Comparison of ENCODE assay signal across 15 mouse cellular contexts in genomic region chr15:37030929-37031328, GRCm38 (mm10). TPM values are rescaled to one million over a fixed set of nuclear protein-coding genes. Genes with fewer than 3 reads are reported as not detected.
DNase-seq lines count a peak whose midpoint lies in the region; ATAC-seq and TF ChIP-seq lines count a peak whose summit lies in the region.
"Had no signal": no experiment of that assay in that cellular context is flagged by ENCODE, and none has a peak within 500 bp of the region (broad histone marks: within the 10 kb centered on the region; RNA-seq: fewer than 3 reads in every experiment).

No protein-coding gene starts in this region.

- no peak for DNase-seq in hindbrain, postnatal 0 days (ENCODE audit: low spot score)
- no peak for DNase-seq in hindbrain, embryonic 10.5 days (ENCODE audit: low spot score)
- no peak for DNase-seq in lung, postnatal 0 days (ENCODE audit: low spot score)
- DNase-seq in lung, adult 2 months = no peak
- no peak for DNase-seq in left cerebral cortex, adult 11 months (ENCODE audit: low spot score)
- DNase-seq: adrenal gland, postnatal 25 days; cerebellum, postnatal 36 days; heart, postnatal 4 days; midbrain, embryonic 14.5 days; thymus, adult 2 months had no signal

- H3K9me3 ChIP-seq in hindbrain, postnatal 0 days (ENCODE audit: low read length) = no peaks in the 10 kb centered on the region
- no peaks in the 10 kb centered on the region for H3K9me3 ChIP-seq in hindbrain, embryonic 10.5 days
- no peaks in the 10 kb centered on the region for H3K9me3 ChIP-seq in lung, postnatal 0 days (ENCODE audit: low read length)
- no peaks in the 10 kb centered on the region for H3K9me3 ChIP-seq in limb, embryonic 15.5 days
- no peaks in the 10 kb centered on the region for H3K9me3 ChIP-seq in stomach, embryonic 16.5 days (replicated peaks; ENCODE audit: control insufficient read depth, low read length)

- H3K27me3 ChIP-seq in hindbrain, postnatal 0 days (ENCODE audit: insufficient read depth, low read length) = no peaks in the 10 kb centered on the region
- H3K27me3 ChIP-seq in hindbrain, embryonic 10.5 days (ENCODE audit: insufficient read depth, poor library complexity, severe bottlenecking) = no peaks in the 10 kb centered on the region
- H3K27me3 ChIP-seq in lung, postnatal 0 days (replicated peaks; ENCODE audit: insufficient read depth, low read length) = no peaks in the 10 kb centered on the region
- H3K27me3 ChIP-seq in limb, embryonic 15.5 days = no peaks in the 10 kb centered on the region
- no peaks in the 10 kb centered on the region for H3K27me3 ChIP-seq in stomach, embryonic 16.5 days (ENCODE audit: control insufficient read depth, insufficient read depth, low read length)

- no peak overlapping the region for H3K9ac ChIP-seq in hindbrain, postnatal 0 days (replicated peaks; ENCODE audit: low read length)
- no peak overlapping the region for H3K9ac ChIP-seq in lung, postnatal 0 days (replicated peaks; ENCODE audit: low read depth)
- H3K9ac ChIP-seq in limb, embryonic 15.5 days = no peak overlapping the region
- no peak overlapping the region for H3K9ac ChIP-seq in stomach, embryonic 16.5 days (ENCODE audit: low read length)

- no peak for TF ChIP-seq EP300 in lung, postnatal 0 days (IDR thresholded peaks at IDR 0.05)

- no peaks in the 10 kb centered on the region for H3K4me1 ChIP-seq in hindbrain, postnatal 0 days (ENCODE audit: insufficient read depth, low read length)
- H3K4me1 ChIP-seq in hindbrain, embryonic 10.5 days (replicated peaks) = peaks cover 9% of the 10 kb centered on the region
- H3K4me1 ChIP-seq in lung, postnatal 0 days (ENCODE audit: insufficient read depth, low read depth, low read length) = no peaks in the 10 kb centered on the region
- H3K4me1 ChIP-seq in lung, adult 2 months (ENCODE audit: control insufficient read depth, insufficient read depth, low read length) = no peaks in the 10 kb centered on the region
- H3K4me1 ChIP-seq in limb, embryonic 15.5 days = peaks cover 5% of the 10 kb centered on the region; the same call in 1 of the 2 replicates
- H3K4me1 ChIP-seq in stomach, embryonic 16.5 days (ENCODE audit: control insufficient read depth, insufficient read depth, low read length) = peaks cover 12% of the 10 kb centered on the region; the same call in 1 of the 2 replicates

- 75% methylated on average over 3 of the region's 3 CpGs for WGBS in hindbrain, postnatal 0 days
- WGBS in hindbrain, embryonic 10.5 days = 87% methylated on average over 3 of the region's 3 CpGs
- 46% methylated on average over 3 of the region's 3 CpGs for WGBS in lung, postnatal 0 days
- WGBS in lung, adult 2 months = 49% methylated on average over 3 of the region's 3 CpGs
- 88% methylated on average over 3 of the region's 3 CpGs for WGBS in limb, embryonic 15.5 days
- 26% methylated on average over 3 of the region's 3 CpGs for WGBS in stomach, embryonic 16.5 days

- no peak overlapping the region for H3K4me2 ChIP-seq in hindbrain, postnatal 0 days (ENCODE audit: low read depth, low read length)
- no peak overlapping the region for H3K4me2 ChIP-seq in lung, postnatal 0 days (replicated peaks; ENCODE audit: low read depth, low read length)
- no peak overlapping the region for H3K4me2 ChIP-seq in limb, embryonic 15.5 days
- H3K4me2 ChIP-seq in stomach, embryonic 16.5 days (ENCODE audit: low read depth, low read length) = no peak overlapping the region
- H3K4me2 ChIP-seq: heart, embryonic 11.5 days had no signal

- TF ChIP-seq POLR2A in lung, adult 2 months (IDR thresholded peaks at IDR 0.05; ENCODE audit: borderline replicate concordance, extremely low read depth, low read depth, low read length) = no peak

- ATAC-seq in hindbrain, postnatal 0 days = no peak
- ATAC-seq in lung, postnatal 0 days = peak; percentile 35; the same call in 1 of the 2 replicates
- no peak for ATAC-seq in limb, embryonic 15.5 days (ENCODE audit: insufficient number of reproducible peaks, low FRiP score, low TSS enrichment, low read depth)
- no peak for ATAC-seq in stomach, embryonic 16.5 days (ENCODE audit: insufficient read depth, low FRiP score)
- ATAC-seq: CD4-positive, CD25-positive, alpha-beta regulatory T cell, adult 4 months; forebrain, embryonic 14.5 days had no signal

- H3K36me3 ChIP-seq in hindbrain, postnatal 0 days (ENCODE audit: insufficient read depth, low read length) = no peaks in the 10 kb centered on the region
- no peaks in the 10 kb centered on the region for H3K36me3 ChIP-seq in hindbrain, embryonic 10.5 days
- no peaks in the 10 kb centered on the region for H3K36me3 ChIP-seq in lung, postnatal 0 days (ENCODE audit: insufficient read depth, low read length)
- no peaks in the 10 kb centered on the region for H3K36me3 ChIP-seq in limb, embryonic 15.5 days
- no peaks in the 10 kb centered on the region for H3K36me3 ChIP-seq in stomach, embryonic 16.5 days (ENCODE audit: control insufficient read depth, insufficient read depth, low read length)

- H3K4me3 ChIP-seq in hindbrain, postnatal 0 days (ENCODE audit: low read length) = no peak overlapping the region
- no peak overlapping the region for H3K4me3 ChIP-seq in hindbrain, embryonic 10.5 days
- H3K4me3 ChIP-seq in lung, postnatal 0 days (ENCODE audit: low read depth, low read length) = no peak overlapping the region
- H3K4me3 ChIP-seq in lung, adult 2 months (replicated peaks; ENCODE audit: extremely low read depth, low read depth, low read length) = no peak overlapping the region
- H3K4me3 ChIP-seq in limb, embryonic 15.5 days = no peak overlapping the region
- H3K4me3 ChIP-seq in stomach, embryonic 16.5 days (replicated peaks; ENCODE audit: low read length) = no peak overlapping the region

- TF ChIP-seq CTCF in hindbrain, postnatal 0 days (IDR thresholded peaks at IDR 0.05; ENCODE audit: low read depth) = no peak
- TF ChIP-seq CTCF in lung, postnatal 0 days (IDR thresholded peaks at IDR 0.05) = no peak
- TF ChIP-seq CTCF in lung, adult 2 months (IDR thresholded peaks at IDR 0.05; ENCODE audit: insufficient read depth, low read length) = no peak

- H3K27ac ChIP-seq in hindbrain, postnatal 0 days = peak overlapping the region; percentile 73; the same call in 1 of the 2 replicates
- no peak overlapping the region for H3K27ac ChIP-seq in hindbrain, embryonic 10.5 days
- no peak overlapping the region for H3K27ac ChIP-seq in lung, postnatal 0 days (ENCODE audit: low read length)
- 0 out of 2 replicates have a peak overlapping the region, but pooled peaks have one; percentile 1 for H3K27ac ChIP-seq in limb, embryonic 15.5 days
- H3K27ac ChIP-seq in stomach, embryonic 16.5 days (ENCODE audit: low read length) = peak overlapping the region; percentile 75

RNA-seq across cellular contexts. Expression of gene Zfp706, which starts 23.4 kb away (rescaled TPM):
- 57.2 and 61.8 TPM in 2 replicates for total RNA-seq in hindbrain, postnatal 0 days (2014; rRNA removed)
- 463 and 467 TPM in 2 replicates for polyA plus RNA-seq in hindbrain, postnatal 0 days (2015; fragmentation: Nextera tagmentation; extraction: Ambion mirVana)
- 459 and 460 TPM in 2 replicates for polyA plus RNA-seq in hindbrain, embryonic 10.5 days (2016; fragmentation: Nextera tagmentation; extraction: Ambion mirVana)
- polyA plus RNA-seq in lung, postnatal 0 days (2015; fragmentation: Nextera tagmentation; extraction: Ambion mirVana) = 428 and 445 TPM in 2 replicates
- polyA plus RNA-seq in lung, adult 2 months (2012; rRNA removed) = 25.4 and 27.1 TPM in 2 replicates
- 515 and 536 TPM in 2 replicates for polyA plus RNA-seq in limb, embryonic 15.5 days (2015; fragmentation: Nextera tagmentation; extraction: Ambion mirVana)
- polyA plus RNA-seq in stomach, embryonic 16.5 days (2015; fragmentation: Nextera tagmentation; extraction: Ambion mirVana) = 461 and 509 TPM in 2 replicates

Comparison
In these comparisons a context has a peak if more than half of its experiments do, and no peak if none do; other contexts are left out.
1. H3K27ac ChIP-seq: peak in hindbrain, postnatal 0 days (single experiment), limb, embryonic 15.5 days (single experiment) and stomach, embryonic 16.5 days (single experiment); none in hindbrain, embryonic 10.5 days (single experiment) and lung, postnatal 0 days (single experiment).
2. RNA of gene Zfp706, which starts 23.4 kb away (polyA plus RNA-seq): 515 to 536 TPM in limb, embryonic 15.5 days, 461 to 509 TPM in stomach, embryonic 16.5 days, 463 to 467 TPM in hindbrain, postnatal 0 days, 459 to 460 TPM in hindbrain, embryonic 10.5 days and 428 to 445 TPM in lung, postnatal 0 days; 25.4 to 27.1 TPM in lung, adult 2 months; every median in the first group is over 10 times any median in the second.